In genomic region chr5:136514049-136514677, GRCm38 (mm10) we compare ENCODE assay signal across 11 mouse cellular contexts. TPM values are rescaled to one million over a fixed set of nuclear protein-coding genes. Genes with fewer than 3 reads are reported as not detected.
DNase-seq lines count a peak whose midpoint lies in the region; ATAC-seq lines count a peak whose summit lies in the region.
"Had no signal": no experiment of that assay in that cellular context is flagged by ENCODE, and none has a peak within 500 bp of the region (broad histone marks: within the 10 kb centered on the region; RNA-seq: fewer than 3 reads in every experiment).

No protein-coding gene starts in this region.

- 38% methylated on average over 6 of the region's 6 CpGs for WGBS in forebrain, embryonic 15.5 days
- WGBS in stomach, embryonic 15.5 days, result 39% methylated on average over 6 of the region's 6 CpGs

- peak overlapping the region; percentile 9; the same call in 1 of the 2 replicates for H3K27ac ChIP-seq in forebrain, embryonic 15.5 days (replicated peaks)
- H3K27ac ChIP-seq in stomach, embryonic 15.5 days, result peak overlapping the region; percentile 57; the same call in 1 of the 2 replicates
- H3K27ac ChIP-seq: hindbrain, embryonic 12.5 days; liver, embryonic 12.5 days had no signal

- H3K4me1 ChIP-seq in forebrain, embryonic 15.5 days, result peaks cover 34% of the 10 kb centered on the region
- peaks cover 20% of the 10 kb centered on the region; the same call in 1 of the 2 replicates for H3K4me1 ChIP-seq in stomach, embryonic 15.5 days

- no peak overlapping the region for H3K4me2 ChIP-seq in forebrain, embryonic 15.5 days (replicated peaks)
- no peak overlapping the region for H3K4me2 ChIP-seq in stomach, embryonic 15.5 days
- H3K4me2 ChIP-seq: hindbrain, embryonic 12.5 days; liver, embryonic 12.5 days had no signal

- H3K9ac ChIP-seq in forebrain, embryonic 15.5 days (replicated peaks), result no peak overlapping the region
- no peak overlapping the region for H3K9ac ChIP-seq in stomach, embryonic 15.5 days
- H3K9ac ChIP-seq: hindbrain, embryonic 12.5 days; liver, embryonic 12.5 days had no signal

- DNase-seq in cerebellum, adult 11-12 months, result peak; percentile 60
- no peak for DNase-seq in cerebellum, postnatal 4 days (ENCODE audit: low spot score in 2 of 2)
- peak; percentile 16 for DNase-seq in ovary, postnatal 36 days (ENCODE audit: low spot score)
- DNase-seq in ovary, postnatal 14 days (ENCODE audit: low spot score), result no peak
- no peak for DNase-seq in liver
- DNase-seq in heart, postnatal 36 days, result no peak
- DNase-seq: layer of hippocampus, adult 9-11 months had no signal

- no peaks in the 10 kb centered on the region for H3K27me3 ChIP-seq in forebrain, embryonic 15.5 days
- H3K27me3 ChIP-seq in stomach, embryonic 15.5 days (replicated peaks), result no peaks in the 10 kb centered on the region
- H3K27me3 ChIP-seq: hindbrain, embryonic 12.5 days; liver, embryonic 12.5 days had no signal

- no peaks in the 10 kb centered on the region for H3K36me3 ChIP-seq in forebrain, embryonic 15.5 days
- H3K36me3 ChIP-seq in stomach, embryonic 15.5 days, result no peaks in the 10 kb centered on the region
- H3K36me3 ChIP-seq: hindbrain, embryonic 12.5 days; liver, embryonic 12.5 days had no signal

- no peaks in the 10 kb centered on the region for H3K9me3 ChIP-seq in forebrain, embryonic 15.5 days
- H3K9me3 ChIP-seq in stomach, embryonic 15.5 days, result no peaks in the 10 kb centered on the region
- H3K9me3 ChIP-seq: hindbrain, embryonic 12.5 days; liver, embryonic 12.5 days had no signal

- ATAC-seq in forebrain, embryonic 15.5 days (replicated peaks), result no peak
- ATAC-seq in stomach, embryonic 15.5 days (ENCODE audit: insufficient read depth, low FRiP score, low read depth), result no peak
- ATAC-seq: liver, embryonic 12.5 days had no signal

- intact Hi-C loops in heart, postnatal 36 days (cut with DNase I), result no loop called here

- H3K4me3 ChIP-seq in forebrain, embryonic 15.5 days, result no peak overlapping the region
- H3K4me3 ChIP-seq in stomach, embryonic 15.5 days (replicated peaks), result no peak overlapping the region
- H3K4me3 ChIP-seq: hindbrain, embryonic 12.5 days; liver, embryonic 12.5 days had no signal

RNA-seq across cellular contexts. Expression of gene Cux1, which starts 53.1 kb away (rescaled TPM):
- polyA plus RNA-seq in forebrain, embryonic 15.5 days (2015; fragmentation: Nextera tagmentation; extraction: Ambion mirVana), result 144 and 146 TPM in 2 replicates
- 73.5 and 81.0 TPM in 2 replicates for polyA plus RNA-seq in stomach, embryonic 15.5 days (2015; fragmentation: Nextera tagmentation; extraction: Ambion mirVana)
- 10 to 100 TPM; 93.1 to 99.6 TPM for total RNA-seq in heart, postnatal 36 days (2021)

Comparison
In these comparisons a context has a peak if more than half of its experiments do, and no peak if none do; other contexts are left out.
1. DNase-seq: peak in cerebellum, adult 11-12 months (single experiment) and ovary, postnatal 36 days (single experiment); none in cerebellum, postnatal 4 days (0 of 2), ovary, postnatal 14 days (single experiment), liver (single experiment) and heart, postnatal 36 days (0 of 2).